Mouse (Mus musculus) liver, adult 2 months (tissue): ENCODE measurements around the gene Ppp1r13b. TPM values are rescaled to one million over a fixed set of nuclear protein-coding genes. Genes with fewer than 3 reads are reported as not detected.

Experiments
- DNase-seq: peaks from one replicate; pipeline ENCODE4 v3.0.0-alpha.2; 2011; ENCODE audit warnings: low read depth, low spot score; ENCODE audit errors: extremely low read depth
- H3K27ac ChIP-seq: fragments of 200-500 bp; replicated peaks from 2 replicates; pipeline ENCODE4 v1.5.1; 2012; ENCODE audit warnings: low read depth, mild to moderate bottlenecking, control low read depth, inconsistent platforms, low read length; ENCODE audit not compliant: insufficient read depth
- H3K27me3 ChIP-seq: fragments of 200-500 bp; 2 replicates; pipeline ENCODE4 v1.6.1; 2012; ENCODE audit warnings: mild to moderate bottlenecking, moderate library complexity, low read length, inconsistent platforms; ENCODE audit not compliant: control insufficient read depth, insufficient read depth
- H3K36me3 ChIP-seq: fragments of 200-500 bp; 2 replicates; pipeline ENCODE4 v1.6.1; 2012; ENCODE audit warnings: low read length, inconsistent platforms; ENCODE audit not compliant: control insufficient read depth, insufficient read depth
- H3K4me1 ChIP-seq: fragments of 200-500 bp; 2 replicates; pipeline ENCODE4 v1.6.1; 2011; ENCODE audit warnings: low read length; ENCODE audit not compliant: control insufficient read depth, insufficient read depth
- H3K4me3 ChIP-seq: fragments of 200-500 bp; 2 replicates; pipeline ENCODE4 v1.5.1; 2011; ENCODE audit warnings: low read depth, mild to moderate bottlenecking, control low read depth, low read length, moderate library complexity; ENCODE audit not compliant: insufficient read depth
- H3K79me2 ChIP-seq: fragments of 200-500 bp; 2 replicates; pipeline ENCODE4 v1.6.1; 2012; ENCODE audit warnings: inconsistent platforms, mild to moderate bottlenecking, low read length, moderate library complexity; ENCODE audit not compliant: control insufficient read depth, insufficient read depth
- H3K9ac ChIP-seq: fragments of 200-500 bp; 2 replicates; pipeline ENCODE4 v1.6.1; 2012; ENCODE audit warnings: low read depth, mild to moderate bottlenecking, control low read depth, inconsistent platforms, low read length
- CTCF ChIP-seq: fragments of 200-500 bp; IDR thresholded peaks from 2 replicates; pipeline ENCODE4 v1.5.1; 2011; ENCODE audit warnings: low read depth, low read length, control low read depth
- POLR2A ChIP-seq: fragments of 200-500 bp; IDR thresholded peaks from 2 replicates; pipeline ENCODE4 v1.6.1; 2011; ENCODE audit warnings: low read length, control low read depth; ENCODE audit not compliant: insufficient read depth; ENCODE audit errors: extremely low read depth
- WGBS: fragments of 180-500 bp; shearing (Covaris S2); methylation state at CpG from one replicate; pipeline ENCODE4 v1.1.7; 2018; 5-methylcytosine and 5-hydroxymethylcytosine counted together
- polyA plus RNA-seq: library from polyadenylated mRNA; depleted of rRNA; stranded (reverse); fragments of >200 nt; gene quantifications from 2 replicates; pipeline ENCODE4 v1.2.3, GENCODE M21; 2012
- total RNA-seq: library from RNA; depleted of rRNA; stranded (reverse); fragments of >200 nt; gene quantifications from 2 replicates; pipeline ENCODE4 v1.2.3, GENCODE M21; 2014

Gene Ppp1r13b
- total and polyA plus RNA-seq, 2 experiments = 2.9 to 5.4 TPM

DNA sequence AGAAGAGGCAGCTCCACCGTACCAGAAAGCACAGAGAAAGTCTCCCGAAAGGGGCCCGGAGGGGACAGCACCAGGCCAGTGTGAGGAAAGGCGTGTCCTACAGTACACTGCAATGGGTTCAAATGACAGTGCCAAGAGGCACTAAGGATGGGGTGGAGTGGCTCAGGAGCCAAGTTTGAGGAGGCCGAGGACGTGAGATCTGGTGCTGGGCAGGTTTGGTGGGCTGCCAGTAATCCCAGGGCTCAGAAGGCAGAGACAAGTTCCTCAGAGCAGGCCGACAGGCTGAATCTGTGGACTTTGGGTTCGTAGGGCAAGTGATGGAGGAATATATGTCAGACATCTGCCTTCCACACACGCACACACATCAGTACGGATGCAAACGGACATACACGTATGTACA is 95.3 kb downstream of the Ppp1r13b start:
- Histone ChIP-seq H3K27ac (no peak overlapping the region), H3K9ac (no peak overlapping the region), H3K36me3 (no peaks in the 10 kb centered on the region), H3K79me2 (peaks cover 2% of the 10 kb centered on the region; the same call in 1 of the 2 replicates), H3K27me3 (no peaks in the 10 kb centered on the region), H3K4me1 (peaks cover 27% of the 10 kb centered on the region), H3K4me3 (no peak overlapping the region)
- TF ChIP-seq POLR2A (no peak), CTCF (no peak)
- DNase-seq = no peak
- 72% methylated on average over 12 of the region's 12 CpGs for WGBS

DNA sequence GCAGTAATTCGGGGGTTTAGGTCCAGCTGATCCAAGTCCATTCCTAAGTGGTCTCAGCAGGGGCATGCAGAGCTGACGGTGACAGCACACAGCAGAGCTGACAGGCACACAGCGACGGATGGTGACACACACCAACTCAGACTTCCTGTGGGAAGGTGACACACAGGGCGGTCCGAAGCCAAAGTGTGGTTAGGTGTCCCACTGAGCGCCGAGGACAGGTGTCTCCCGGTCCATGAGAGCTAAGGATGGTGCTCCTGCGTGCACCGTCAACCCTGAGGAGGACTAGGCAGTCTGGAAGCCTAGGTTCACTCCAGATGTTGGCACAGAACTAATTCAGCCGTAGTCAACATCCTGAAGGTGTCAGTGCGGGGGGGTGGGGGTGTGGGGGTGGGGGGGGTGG is 95.8 kb downstream of the Ppp1r13b start:
- Histone ChIP-seq H3K27me3 (no peaks in the 10 kb centered on the region), H3K36me3 (no peaks in the 10 kb centered on the region), H3K79me2 (no peaks in the 10 kb centered on the region), H3K27ac (no peak overlapping the region), H3K9ac (no peak overlapping the region), H3K4me1 (peaks cover 25% of the 10 kb centered on the region), H3K4me3 (no peak overlapping the region)
- DNase-seq = no peak
- TF ChIP-seq POLR2A (no peak), CTCF (no peak)
- whole genome bisulfite sequencing = 92% methylated on average over 13 of the region's 13 CpGs

DNA sequence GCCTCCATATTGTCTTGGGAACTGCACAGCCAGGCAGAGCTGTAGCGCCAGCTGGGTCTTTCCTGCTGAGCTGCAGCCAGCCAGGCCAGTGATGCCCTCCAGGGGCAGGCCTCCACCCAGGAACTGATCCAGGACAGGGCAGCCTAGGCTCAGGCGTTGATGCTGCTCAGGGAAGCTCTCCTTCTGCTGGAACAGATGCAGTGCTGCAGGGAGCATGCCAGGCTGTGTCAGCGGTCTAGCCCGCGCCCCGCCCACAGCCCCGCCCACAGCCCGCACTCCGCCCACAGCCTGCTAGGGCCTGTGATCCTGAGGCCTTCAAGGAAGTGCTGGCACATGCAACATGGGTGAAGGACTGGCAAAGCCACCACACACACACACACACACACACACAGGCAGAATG is 98.1 kb downstream of the Ppp1r13b start:
- Histone ChIP-seq H3K27ac (no peak overlapping the region), H3K4me3 (no peak overlapping the region), H3K79me2 (no peaks in the 10 kb centered on the region), H3K9ac (no peak overlapping the region), H3K27me3 (no peaks in the 10 kb centered on the region), H3K36me3 (no peaks in the 10 kb centered on the region), H3K4me1 (peaks cover 8% of the 10 kb centered on the region)
- peak; percentile 67 for DNase-seq
- TF ChIP-seq POLR2A (no peak), CTCF (peak; percentile 50)
- WGBS = 10% methylated on average over 7 of the region's 9 CpGs

DNA sequence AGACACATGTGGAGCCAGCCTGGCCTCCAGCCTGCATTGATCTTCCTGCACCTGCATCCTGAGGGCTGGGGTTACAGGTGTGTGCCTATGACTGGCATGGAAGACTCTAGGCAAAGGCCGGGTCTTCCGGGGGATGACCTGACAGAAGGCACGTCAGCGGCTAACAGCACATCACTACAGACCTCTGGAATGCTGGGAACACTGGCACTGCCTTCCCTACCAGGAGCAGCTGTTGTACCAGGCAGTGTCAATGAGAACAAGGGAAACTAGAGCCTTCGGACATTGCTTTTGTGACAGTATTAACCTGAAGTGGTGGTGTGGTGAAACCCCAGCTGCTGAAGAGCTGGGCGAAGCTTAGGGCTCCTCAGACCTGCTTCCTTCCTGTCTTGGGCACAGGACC is 99.1 kb downstream of the Ppp1r13b start:
- Histone ChIP-seq H3K27me3 (no peaks in the 10 kb centered on the region), H3K36me3 (no peaks in the 10 kb centered on the region), H3K4me3 (no peak overlapping the region), H3K79me2 (no peaks in the 10 kb centered on the region), H3K27ac (no peak overlapping the region), H3K9ac (no peak overlapping the region), H3K4me1 (peaks cover 8% of the 10 kb centered on the region)
- DNase-seq = no peak
- no peak for TF ChIP-seq POLR2A
- no peak for TF ChIP-seq CTCF
- WGBS = 86% methylated on average over 6 of the region's 6 CpGs

DNA sequence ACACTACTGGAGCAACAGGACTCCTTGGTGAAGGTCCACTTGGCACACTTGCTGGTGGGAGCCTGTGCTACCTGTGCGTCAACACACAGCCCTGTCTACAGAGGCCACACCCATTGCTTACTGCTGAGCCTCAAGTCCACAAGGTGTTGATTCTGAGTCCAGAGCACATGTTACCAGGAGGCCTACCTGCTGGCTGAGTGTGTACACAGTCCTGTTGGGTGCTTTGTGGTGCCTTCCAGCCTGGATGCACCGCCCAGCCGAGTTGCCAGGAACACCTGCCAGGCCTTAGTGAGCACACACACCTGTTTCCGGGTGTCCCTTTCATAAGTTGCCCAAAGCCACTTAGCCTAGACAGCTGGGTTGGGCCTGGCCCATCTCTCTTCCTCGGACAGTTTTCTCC is 104.4 kb downstream of the Ppp1r13b start:
- H3K79me2 ChIP-seq = no peaks in the 10 kb centered on the region
- H3K4me3 ChIP-seq = no peak overlapping the region
- TF ChIP-seq CTCF (no peak), POLR2A (no peak)
- DNase-seq = no peak
- 80% methylated on average over 5 of the region's 5 CpGs for WGBS
- H3K9ac ChIP-seq = no peak overlapping the region
- H3K27ac ChIP-seq = no peak overlapping the region
- no peaks in the 10 kb centered on the region for H3K27me3 ChIP-seq
- no peaks in the 10 kb centered on the region for H3K4me1 ChIP-seq
- H3K36me3 ChIP-seq = peaks cover 5% of the 10 kb centered on the region; the same call in 1 of the 2 replicates

DNA sequence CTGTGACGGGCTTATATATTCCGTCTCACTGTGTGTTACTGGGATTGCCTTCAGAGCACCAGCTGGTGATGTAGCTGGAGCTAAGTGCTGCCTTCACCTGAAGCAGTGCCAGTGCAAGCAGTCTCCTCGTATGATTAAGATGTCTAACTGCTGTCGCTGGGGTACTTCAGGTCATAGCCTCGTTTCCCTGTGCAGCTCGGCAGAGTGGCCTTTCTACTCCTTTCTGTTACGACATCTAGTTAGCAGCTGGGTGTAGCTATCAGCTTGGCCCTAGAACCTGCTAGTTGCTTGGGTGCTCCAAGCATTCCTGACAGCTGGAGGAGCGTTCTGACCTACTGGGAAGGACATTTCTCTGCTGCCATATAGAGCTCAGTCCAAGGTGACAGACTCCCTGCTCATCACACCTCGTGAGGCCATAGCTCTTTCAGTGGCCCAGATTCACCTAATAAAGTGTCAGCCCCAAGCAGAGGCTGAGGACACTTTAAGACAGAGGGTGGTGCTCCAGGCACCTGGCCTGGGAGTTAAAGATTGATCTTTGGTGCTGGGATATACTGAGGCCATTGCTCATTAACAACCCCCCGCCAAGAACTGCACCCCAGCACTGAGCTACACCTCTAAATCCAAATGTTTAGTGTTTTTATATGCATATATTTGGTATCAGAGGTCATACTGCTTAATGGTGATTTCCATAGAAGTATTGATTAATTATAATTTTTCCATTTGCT is 107.3 kb downstream of the Ppp1r13b start:
- Histone ChIP-seq H3K36me3 (peaks cover 5% of the 10 kb centered on the region; the same call in 1 of the 2 replicates), H3K4me1 (no peaks in the 10 kb centered on the region), H3K27me3 (no peaks in the 10 kb centered on the region), H3K79me2 (no peaks in the 10 kb centered on the region), H3K27ac (no peak overlapping the region), H3K9ac (no peak overlapping the region), H3K4me3 (no peak overlapping the region)
- DNase-seq = peak; percentile 64
- no peak for TF ChIP-seq CTCF
- TF ChIP-seq POLR2A = no peak
- WGBS = 74% methylated on average over 10 of the region's 10 CpGs
